Mouse (Mus musculus): ENCODE data around the gene Nin. TPM values are rescaled to one million over a fixed set of nuclear protein-coding genes. Genes with fewer than 3 reads are reported as not detected.

Gene Nin
- total RNA-seq, 2 experiments from 2014 or later = 21.0 to 32.1 TPM

DNA sequence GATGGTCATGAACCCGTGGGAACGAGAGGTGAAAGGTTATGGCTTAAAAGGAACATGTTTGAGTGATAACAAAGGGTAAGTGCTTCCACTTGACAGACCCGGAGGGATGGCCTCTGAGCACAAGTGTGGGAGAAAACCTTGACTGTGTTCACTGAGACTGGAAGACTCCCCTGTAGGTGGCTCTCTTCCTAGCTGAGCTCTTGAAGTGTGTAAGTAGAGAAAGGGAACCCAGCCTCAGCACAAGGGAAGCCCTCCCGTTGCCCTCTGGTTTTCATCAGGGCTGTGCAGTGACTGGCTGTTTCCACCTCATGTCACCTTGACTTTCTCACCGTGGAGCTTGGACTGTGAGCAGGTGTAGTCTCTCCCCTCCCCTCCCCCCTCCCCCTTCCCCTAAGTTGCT is 15.6 kb upstream of the Nin start:
- intact Hi-C loops (cut with DNase I; ENCODE audit: low total_unique reads) = no loop called here

DNA sequence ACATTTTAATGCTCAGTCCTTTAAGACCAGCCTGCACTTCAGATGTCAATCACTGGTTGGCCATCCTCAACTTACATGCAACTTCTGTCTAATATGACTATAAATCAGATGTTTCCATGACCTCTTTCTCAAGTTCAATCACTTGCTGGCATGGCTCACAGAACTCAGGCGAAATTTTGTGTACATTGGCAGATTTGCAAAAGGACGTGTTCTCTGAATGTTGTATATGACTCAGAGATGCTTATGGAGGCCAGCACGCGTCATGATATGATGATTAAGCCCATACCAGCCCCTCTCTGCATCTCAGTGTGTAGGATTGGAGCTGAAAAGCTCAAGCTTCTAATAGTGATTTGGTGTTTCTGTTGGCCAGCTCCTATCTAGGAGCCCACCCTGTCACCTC is 13.1 kb upstream of the Nin start:
- intact Hi-C loops (cut with DNase I; ENCODE audit: low total_unique reads) = no loop called here

More for the DNA sequence above, 15.6 kb upstream of the Nin start:
- DNase-seq = no peak

DNA sequence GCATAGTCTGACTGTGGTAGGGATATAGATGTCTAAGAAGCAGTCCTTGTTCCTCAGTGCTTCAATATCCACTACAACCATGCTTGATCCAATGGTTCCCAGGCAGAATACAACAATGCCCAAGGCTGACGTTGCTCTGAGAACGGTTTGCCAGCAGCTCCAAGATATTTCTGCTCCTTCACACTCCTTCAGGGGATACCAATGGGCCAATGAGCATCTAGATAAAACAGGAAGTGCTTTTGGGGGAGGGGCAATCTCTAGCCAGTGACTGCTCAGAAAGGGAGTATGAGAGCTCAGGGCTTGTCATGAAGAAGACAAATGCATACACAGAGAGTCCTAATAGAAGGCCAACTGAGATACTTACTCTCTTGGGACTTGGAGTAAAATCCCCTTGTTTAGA is 6.0 kb upstream of the Nin start:
- intact Hi-C loops (cut with DNase I; ENCODE audit: low total_unique reads) = no loop called here
- no peak for DNase-seq

More for the DNA sequence above, 13.1 kb upstream of the Nin start:
- DNase-seq = no peak

DNA sequence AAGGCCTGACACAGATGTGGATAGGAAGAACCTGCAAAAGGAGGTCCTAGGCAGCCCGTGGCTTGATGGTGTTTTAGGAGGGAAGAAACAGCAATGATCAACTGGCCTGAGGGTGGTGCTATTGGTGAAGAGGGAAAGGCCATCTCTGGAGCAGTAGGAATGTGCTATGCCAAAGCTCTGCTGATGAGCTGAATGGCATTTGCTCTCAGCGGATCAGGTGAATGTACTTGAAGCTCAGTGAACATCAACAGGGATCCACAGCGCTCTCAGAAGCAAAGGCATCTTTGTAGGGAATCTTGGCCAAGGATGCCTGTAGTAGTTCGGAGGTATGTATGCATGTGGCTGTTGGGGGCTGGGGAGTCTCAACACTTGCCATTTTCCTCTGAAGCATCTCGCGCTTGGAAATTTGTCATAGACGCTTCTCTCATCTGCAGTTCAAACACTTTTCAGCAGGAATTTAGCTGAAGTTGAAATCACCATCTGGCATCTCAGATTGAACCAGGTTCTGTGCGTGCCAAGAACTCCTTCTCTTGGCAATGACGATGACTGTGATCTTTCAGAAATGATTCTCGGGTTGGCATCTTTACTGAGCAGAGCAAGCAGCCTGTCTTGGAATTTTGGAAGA is 5.3 kb upstream of the Nin start:
- intact Hi-C loops (cut with DNase I; ENCODE audit: low total_unique reads) = no loop called here
- no peak for DNase-seq

DNA sequence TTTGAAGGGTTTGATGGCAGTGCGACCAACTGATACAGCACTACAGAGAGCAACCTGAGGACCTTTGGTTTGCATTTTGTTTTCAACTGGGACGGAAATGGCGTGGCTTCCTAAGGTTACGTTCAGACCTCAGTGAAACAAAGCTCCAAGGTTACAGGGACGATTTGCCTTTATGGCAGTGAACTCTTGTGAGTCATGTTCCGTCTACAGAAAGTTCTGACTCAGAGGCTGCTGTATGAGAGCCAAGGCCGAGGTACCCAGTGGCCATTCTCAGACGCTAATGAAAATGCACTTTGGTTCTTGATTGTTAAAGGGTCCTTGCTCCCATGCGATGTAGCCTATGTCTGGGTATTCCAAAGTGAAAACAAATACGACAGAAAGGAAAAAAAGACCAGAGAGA is 3.6 kb upstream of the Nin start:
- intact Hi-C loops (cut with DNase I; ENCODE audit: low total_unique reads) = no loop called here
- no peak for DNase-seq

DNA sequence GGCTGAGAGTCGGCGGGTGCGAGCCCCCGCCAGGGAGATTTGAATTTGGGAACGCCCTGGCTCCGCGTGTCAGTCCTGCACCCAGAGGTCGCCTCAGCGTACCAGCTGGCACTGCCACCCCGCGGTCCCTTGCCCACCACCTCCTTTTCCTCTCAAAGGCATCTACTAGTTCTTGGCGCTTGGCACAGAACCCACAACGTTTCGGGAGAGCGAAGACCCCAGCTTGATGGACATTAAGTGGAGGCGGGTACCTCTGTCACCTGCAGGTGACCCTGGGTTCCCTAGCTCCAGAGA is 1.5 kb downstream of the Nin start:
- intact Hi-C loops (cut with DNase I; ENCODE audit: low total_unique reads) = no loop called here
- DNase-seq = no peak

DNA sequence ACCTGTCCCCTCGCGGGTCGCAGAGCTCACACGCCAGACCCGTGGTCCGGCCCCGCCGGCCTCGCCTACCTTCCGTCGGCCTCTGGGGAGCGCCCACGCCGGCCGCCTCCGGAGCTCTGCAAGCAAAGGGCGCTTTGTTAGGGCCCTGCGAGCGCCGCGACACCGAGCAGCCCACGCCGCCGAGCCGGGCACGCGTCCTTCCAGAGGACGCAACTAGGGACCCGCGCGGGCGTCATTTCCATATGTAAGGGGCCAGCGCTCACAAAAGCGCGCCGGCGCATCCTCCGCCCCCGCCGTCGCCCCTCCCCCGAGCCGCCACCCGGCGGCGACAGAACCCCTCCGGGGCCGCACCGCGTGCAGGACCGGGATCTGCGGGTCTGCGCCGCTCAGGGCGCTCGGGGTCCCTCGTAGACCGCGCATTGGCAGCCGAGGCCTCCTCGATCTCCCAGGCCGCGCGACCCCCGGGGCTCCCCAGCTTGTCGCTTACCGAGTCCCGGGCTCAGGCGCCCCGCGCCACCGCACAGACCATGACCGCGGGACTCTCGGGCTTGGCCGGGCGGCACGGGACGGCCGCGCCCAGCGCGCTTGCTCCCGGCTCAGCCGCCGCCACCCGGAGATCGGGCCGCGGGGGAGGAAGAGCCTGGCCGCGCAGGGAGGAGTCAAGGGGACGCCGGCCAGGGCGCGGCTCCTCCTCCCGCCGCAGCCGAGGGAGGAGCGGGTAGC is 2.0 kb downstream of the Nin start:
- DNase-seq = peak; percentile 85
- intact Hi-C loops (cut with DNase I; ENCODE audit: low total_unique reads) = no loop called here

DNA sequence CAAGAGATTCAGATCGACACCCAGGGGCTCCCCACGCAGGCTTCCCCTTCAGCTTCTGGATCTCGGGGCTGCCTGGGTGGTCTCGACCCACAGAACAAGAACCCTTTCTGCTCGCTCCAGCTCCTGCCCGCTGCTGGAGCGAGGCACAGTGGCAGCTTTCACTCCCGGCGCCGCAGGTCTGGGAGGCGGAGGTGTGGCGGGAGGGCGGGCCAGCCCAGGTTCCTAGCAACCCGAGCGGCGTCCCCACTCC is 2.5 kb downstream of the Nin start:
- no peak for DNase-seq
- intact Hi-C loops (cut with DNase I; ENCODE audit: low total_unique reads) = no loop called here

DNA sequence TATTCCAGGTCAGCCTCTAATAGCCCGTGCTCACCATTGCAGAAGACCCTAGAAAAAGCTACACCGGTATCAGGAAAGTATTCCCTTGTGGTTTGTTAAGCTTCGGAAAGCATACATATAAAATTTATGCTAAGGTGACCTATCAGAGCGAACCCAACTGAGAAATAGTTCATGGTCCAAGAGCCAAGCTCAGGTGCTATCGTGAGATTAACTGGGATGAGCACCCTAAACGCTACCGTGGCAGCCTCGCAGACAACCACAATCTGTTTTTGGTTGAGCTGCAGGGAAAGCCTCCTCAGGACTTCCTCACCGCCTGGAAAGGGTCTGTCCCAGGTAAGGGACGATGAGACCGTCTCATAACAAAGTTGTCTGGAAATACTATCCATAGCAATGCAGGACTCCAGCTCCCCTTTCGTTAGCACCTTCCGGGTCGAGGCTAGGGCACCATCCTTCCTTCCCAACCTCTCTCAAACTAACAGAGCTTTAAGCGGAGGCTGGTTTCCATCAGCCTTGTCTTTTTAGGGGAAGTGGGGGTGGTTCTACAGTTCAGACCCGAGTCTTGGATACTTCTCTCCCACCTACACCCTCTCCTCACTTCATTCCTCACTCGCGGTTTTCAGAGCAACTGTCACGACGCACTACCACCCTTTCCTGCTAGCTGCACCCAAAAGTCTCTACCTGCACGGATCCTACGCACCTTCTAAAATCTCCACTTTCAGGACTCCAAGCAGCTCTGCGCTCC is 3.0 kb downstream of the Nin start:
- intact Hi-C loops (cut with DNase I; ENCODE audit: low total_unique reads) = no loop called here
- no peak for DNase-seq

DNA sequence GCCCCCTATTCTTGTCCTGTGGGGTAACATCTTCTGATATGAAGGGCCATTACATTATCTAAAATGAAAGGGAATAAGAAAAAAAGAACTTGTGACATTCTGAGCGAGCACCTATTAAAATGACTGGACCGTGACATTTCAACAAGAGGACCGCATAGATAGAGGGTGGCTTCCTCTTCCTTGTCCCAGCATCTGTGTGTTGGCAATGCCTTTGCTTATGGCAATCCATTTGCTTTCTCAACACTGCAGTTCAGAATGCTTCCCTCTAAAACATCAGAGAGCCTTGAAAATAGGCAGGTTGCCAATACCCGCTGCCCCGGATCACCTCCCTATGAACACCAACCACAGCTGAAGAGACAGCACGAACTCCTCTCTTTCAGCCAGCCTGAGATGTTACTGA is 3.6 kb downstream of the Nin start:
- intact Hi-C loops (cut with DNase I; ENCODE audit: low total_unique reads) = no loop called here
- no peak for DNase-seq

DNA sequence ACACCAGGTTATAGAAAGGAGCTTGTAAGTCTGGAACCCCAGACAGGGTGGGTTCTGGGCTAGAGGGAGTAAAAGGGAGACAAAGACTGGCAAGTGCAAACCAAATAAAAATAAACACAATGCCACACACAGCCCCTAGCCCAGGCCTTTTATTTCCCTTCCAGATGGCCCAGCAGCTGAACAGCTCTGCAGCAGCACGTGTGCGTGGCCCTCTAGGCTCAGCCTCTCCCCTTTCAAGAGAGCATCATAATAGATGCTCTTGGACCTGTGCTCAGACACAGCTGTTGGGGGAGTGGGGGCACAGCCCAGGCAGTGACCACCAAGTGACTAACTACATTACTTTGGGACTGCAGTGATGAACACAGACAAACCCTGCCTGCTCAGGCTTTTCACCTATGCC is 5.4 kb downstream of the Nin start:
- no peak for DNase-seq
- intact Hi-C loops (cut with DNase I; ENCODE audit: low total_unique reads) = no loop called here

DNA sequence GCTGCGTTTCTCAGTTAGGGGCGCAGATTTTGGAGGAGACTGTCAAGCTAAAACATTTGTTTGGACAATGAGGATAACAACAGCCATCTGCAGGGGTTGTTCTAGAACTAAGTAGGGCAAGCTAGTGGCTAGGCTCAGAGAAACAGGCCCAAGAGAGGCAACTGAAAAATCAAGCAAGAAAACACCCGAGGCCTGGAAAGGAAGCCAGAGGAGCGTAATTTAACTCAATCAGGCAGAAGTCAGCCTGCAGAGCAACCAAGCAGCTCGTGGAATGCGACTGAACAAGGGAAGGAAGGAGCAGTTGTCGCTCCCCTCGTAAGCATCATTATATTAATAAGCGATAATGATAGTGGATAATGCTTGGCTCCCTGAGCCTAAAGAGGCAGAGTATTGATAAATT is 7.0 kb downstream of the Nin start:
- intact Hi-C loops (cut with DNase I; ENCODE audit: low total_unique reads) = no loop called here
- DNase-seq = no peak

DNA sequence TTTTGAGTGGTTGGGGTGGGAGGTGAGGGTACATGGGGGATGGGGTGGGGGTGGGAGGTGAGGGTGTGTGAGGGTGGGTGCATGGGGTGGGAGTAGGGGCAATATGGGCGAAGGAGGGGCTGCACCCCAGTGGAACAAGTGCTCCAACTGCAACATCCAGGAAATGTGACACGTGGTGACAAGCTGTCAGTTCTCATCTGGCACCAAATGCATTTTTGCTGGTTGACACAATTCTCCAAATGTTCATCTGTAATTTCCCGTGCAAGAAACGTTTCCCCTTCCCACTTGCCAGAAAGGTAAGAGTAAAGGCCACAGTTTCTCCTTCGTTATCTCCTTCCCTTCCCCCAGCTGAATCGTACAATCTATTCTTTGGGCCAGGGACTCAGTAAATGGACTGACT is 7.6 kb downstream of the Nin start:
- intact Hi-C loops (cut with DNase I; ENCODE audit: low total_unique reads) = no loop called here
- DNase-seq = no peak

DNA sequence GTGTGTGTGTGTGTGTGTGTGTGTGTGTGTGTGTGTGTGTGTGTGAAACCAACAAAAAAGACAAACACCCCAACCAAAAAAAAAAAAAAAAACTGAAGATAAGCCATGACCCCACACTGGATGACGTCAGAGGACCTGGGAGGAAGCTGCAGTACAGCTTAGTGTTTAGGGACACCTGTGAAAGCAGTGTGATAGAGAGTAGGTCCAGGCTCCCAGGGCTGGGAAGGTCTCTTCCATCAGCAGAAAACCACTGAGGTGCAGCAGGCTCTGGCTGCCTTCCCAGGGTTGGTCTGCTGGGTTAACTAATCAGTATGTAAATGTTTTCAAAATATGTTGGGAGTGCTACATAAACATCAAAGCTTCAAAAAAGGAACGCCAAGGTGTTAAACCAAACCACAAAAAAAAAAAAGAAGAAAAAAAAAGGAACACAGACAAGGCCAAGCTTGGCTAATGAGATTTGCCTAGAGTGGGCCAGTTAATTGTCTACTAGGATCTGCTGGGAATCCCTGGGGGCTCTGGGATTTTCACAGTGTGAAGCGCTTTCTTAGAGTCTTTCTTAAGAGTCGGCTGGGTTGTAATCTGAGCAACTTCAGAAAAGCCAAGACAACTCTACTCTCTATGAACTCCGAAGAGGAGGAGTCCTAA is 8.6 kb downstream of the Nin start:
- intact Hi-C loops (cut with DNase I; ENCODE audit: low total_unique reads) = no loop called here
- DNase-seq = no peak

DNA sequence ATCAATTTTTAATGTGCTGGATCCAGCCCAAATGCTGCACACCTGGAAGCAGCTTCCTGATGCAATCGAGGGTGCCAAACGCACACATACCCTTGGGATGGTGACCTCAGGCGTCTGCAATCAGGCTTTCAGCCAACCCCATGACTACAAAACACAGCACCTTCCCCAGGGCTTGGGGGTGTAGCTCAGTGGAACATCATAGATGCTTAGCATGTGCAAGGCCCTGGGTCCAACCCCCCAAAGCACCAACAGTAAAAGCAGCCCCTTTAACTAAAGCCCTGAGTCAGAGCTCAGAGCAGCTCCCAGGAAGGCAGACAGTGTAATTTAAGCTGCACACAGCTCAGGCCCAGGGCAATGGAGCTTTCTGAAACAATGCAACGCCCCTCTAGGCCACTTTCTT is 9.3 kb downstream of the Nin start:
- no peak for DNase-seq
- intact Hi-C loops (cut with DNase I; ENCODE audit: low total_unique reads) = no loop called here

DNA sequence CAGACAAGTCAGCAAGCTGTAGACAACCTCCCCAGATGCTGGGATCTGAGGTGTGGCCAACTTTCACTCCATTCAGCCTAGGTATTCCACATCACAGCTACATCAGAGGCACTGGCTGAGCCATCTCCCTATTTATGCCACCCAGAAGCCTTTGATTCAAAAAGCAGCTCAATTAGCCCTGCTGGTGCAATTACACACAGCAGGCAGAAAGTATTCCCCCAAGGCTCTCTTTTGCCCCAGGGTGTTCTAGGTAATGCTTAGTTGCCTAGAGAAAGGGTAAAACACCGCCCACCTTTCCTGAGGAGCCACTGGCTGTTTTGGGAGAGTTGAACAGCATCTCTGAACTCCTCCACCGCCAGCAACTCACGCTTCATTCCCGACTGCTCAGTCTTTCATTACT is 10.3 kb downstream of the Nin start:
- intact Hi-C loops (cut with DNase I; ENCODE audit: low total_unique reads) = no loop called here
- DNase-seq = no peak

DNA sequence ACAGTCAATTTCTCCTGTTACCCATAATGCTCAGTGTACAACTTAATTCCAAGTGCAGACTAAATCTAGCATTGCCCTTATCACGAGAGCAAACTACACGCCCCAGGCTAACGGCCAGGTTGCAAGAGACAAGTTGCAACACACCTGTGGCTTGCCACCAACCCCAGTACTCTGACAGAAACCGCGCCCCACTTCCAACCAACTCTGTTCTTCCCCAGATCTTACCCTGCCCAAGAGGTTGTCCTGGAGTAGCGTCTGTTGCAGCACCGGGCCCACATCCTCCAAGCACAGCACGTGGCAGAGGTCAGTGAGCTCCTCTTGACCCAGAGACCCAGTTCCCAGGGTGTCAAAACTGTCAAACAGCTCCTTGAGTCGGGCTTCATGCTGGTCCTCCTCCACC is 11.1 kb downstream of the Nin start:
- intact Hi-C loops (cut with DNase I; ENCODE audit: low total_unique reads) = no loop called here

DNA sequence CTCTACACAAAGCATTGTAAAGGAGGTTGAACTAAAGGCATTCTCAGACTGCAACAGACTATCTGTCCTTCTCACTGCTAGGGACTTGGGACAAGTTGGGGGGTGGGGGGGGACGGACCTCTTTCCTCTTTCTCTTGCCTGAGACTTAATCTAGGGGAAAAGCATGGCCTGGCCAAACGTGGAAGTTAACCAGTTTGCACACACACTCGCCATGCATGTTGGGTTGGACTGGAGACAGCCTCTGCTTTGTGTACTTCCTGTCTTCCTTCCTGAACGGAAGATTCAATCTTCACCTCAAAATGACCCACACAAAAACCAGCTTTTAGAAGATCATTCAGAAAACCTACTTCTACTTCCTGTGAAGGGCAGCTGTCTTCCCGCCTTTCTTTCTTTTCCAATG is 11.7 kb downstream of the Nin start:
- DNase-seq = no peak
- intact Hi-C loops (cut with DNase I; ENCODE audit: low total_unique reads) = no loop called here

More for the DNA sequence above, 11.1 kb downstream of the Nin start:
- DNase-seq = no peak

DNA sequence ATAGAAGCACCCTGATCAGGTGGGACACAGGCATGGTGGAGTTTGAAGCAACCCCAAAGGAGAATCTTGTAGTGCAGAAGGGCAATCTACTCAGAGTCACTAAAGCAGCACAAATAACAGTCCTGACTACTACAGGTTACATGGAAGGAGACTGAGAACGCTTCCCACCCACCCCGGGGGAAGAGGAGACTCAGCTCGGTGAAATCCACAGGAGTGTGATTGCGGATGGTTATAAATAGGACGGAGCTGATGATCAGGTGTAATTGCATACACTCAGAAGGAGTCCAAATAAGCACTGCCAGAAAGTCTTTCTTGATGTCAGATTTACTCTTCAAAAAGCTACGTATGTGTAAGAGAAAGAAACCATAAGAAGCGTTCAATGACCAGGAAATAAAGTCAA is 15.6 kb downstream of the Nin start:
- intact Hi-C loops (cut with DNase I; ENCODE audit: low total_unique reads) = no loop called here

DNA sequence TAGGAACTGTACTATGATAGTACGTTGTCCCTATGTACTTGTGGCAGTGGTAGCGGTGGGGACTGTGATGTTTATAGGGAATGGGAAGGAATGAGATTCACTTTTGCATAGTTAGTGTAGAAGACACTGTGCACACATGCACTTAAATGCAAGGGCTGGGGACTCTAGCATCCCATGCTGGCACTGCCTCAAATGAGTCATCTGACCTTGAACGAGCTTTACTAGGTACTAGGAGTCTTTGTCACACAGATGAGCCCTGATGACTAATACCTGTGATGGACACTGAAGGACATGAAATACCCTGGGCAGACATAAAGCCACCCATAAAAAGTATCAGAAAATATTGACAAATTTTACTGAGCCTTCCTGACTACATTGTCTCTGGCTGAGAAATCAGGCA is 16.2 kb downstream of the Nin start:
- intact Hi-C loops (cut with DNase I; ENCODE audit: low total_unique reads) = no loop called here
- DNase-seq = no peak

More for the DNA sequence above, 15.6 kb downstream of the Nin start:
- no peak for DNase-seq

DNA sequence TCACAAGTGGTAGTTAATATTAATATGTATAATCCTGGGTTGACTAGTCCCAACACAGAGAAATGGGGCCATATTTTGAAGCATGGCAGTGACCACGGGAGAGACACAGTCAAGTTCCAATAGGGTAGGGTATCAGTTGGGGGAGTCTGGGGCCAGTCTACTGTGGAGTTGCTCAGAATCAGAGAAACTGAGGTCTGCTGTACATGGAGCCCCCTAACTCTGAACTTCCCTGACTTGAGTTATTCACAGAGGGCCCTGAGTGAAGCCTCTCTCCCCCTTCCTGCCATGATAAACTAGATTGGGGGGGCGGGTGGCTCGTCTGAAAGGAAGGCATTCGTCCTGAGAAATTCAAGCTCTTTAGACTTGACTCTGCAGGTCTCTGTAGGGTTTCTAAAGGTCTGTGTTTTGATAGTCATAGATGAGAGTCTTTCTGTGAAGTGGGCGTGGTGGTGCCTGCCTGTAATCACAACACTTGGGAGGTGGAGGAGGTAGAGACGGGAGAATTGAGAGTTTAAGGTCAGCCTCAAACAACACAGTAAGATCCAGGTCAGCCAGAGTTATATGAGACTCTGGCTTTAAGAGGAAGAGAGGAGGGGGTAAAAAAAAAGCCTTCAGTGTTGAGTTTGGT is 20.1 kb downstream of the Nin start:
- intact Hi-C loops (cut with DNase I; ENCODE audit: low total_unique reads) = no loop called here
- DNase-seq = no peak
